Mouse (Mus musculus) embryonic fibroblast, embryonic 13.5 days (primary cell): ENCODE measurements at regions not wholly inside any gene's neighbourhood (a gene's known extent, or its start where the extent isn't known, plus 50 kb on each side); places are given as distances from the start of the nearest gene placed in this dataset.

ENCODE experiments used
- CTCF ChIP-seq: IDR thresholded peaks from 2 replicates; pipeline ENCODE4 v1.5.1; 2011; ENCODE audit warnings: mild to moderate bottlenecking, control low read depth, low read length, moderate library complexity, borderline replicate concordance; ENCODE audit not compliant: insufficient read depth
- POLR2A ChIP-seq: IDR thresholded peaks from 2 replicates; pipeline ENCODE4 v1.6.1; 2011; ENCODE audit warnings: low read depth, mild to moderate bottlenecking, control low read depth, low read length, moderate library complexity

GRCm38 (mm10) chr4:124113856-124114345 is 196.1 kb upstream of the 4930535I16Rik start:
- TF ChIP-seq POLR2A (no peak), CTCF (no peak)
